Mouse (Mus musculus) common myeloid progenitor, adult 5-6 weeks (primary cell): ENCODE measurements around the gene 4930539E08Rik. TPM values are rescaled to one million over a fixed set of nuclear protein-coding genes. Genes with fewer than 3 reads are reported as not detected.

Experiments
- ATAC-seq: replicated peaks from 2 replicates; pipeline ENCODE4 v1.8.0; 2016; ENCODE audit warnings: low read depth, mild to moderate bottlenecking, moderate TSS enrichment, inconsistent platforms; ENCODE audit not compliant: poor library complexity, severe bottlenecking
- total RNA-seq: library from RNA; stranded (forward); fragments of 200-1000, 187-1606 nt; gene quantifications from 2 replicates; pipeline ENCODE4 v1.2.3, GENCODE M21; 2017

Gene 4930539E08Rik
- 1.0 and 1.6 TPM in 2 replicates for total RNA-seq

DNA sequence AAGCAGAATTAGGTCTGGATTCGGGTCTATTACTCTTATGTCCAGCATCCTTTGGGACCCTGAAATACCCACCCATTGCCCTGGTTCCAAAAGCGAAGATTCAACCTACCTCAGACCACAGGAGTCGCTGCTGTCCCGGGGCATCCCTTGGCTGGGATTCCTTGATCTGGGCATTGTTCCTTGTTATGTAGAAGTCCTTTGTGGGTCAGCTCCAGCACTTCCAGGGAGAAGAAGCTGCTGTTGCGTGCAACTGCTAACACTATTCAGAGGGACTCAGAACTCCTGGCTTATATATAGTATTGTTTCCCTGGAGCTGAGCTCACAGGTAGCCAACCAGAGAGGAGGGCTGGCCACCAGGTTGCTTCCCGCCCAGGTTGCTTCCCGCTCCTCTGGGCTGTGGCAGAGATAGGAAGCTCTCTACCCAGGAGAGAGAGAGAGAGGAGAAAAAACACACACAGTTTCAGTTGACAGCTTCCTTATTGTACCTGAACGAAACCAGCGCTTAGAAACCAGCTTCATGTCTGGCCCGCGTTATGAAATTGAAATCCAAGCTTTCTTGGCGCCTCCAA lies at the start of gene 4930539E08Rik:
Gene 4930539E08Rik (minus strand): TSS at position 265 of the 569 bp plus-strand sequence.
- no peak for ATAC-seq

DNA sequence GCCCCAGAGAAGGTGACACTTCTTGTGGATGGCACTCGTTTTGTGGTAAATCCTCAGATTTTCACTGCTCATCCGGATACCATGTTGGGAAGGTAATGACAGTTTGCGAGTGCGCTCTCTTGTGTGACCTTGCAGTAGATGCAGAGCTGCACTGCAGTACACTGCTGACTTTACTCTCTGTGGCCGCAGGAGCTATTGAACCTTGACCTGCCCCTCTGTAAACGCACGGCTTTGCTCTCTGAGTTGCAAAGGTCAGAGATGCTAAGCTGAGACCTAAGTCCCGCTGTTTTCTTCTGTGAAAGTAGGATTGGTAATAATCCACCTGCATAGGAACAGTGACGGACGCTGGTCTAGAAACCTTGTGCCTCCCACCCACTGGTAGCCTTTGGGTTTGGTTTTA lies 46.5 kb upstream of the 4930539E08Rik start:
- ATAC-seq = no peak

DNA sequence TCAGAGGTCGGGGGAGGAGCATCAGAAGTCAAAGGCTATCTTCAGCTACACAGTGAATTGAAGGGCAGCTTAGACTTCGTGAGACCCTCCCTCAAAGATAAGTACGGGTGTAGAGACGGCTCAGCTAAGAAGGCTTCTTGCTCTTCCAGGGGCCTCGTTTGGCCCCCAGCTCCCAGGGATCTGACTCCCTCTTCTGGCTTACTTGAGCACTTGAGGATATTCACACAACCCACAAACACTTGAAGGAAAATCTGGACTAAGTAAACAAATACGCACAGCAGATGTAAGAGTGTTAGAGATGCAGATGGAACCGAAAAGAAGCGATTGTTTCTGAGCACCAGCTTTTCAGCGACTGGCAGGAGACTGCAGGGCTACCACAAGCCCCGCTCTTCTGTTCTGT lies 45.5 kb upstream of the 4930539E08Rik start:
- ATAC-seq = no peak

DNA sequence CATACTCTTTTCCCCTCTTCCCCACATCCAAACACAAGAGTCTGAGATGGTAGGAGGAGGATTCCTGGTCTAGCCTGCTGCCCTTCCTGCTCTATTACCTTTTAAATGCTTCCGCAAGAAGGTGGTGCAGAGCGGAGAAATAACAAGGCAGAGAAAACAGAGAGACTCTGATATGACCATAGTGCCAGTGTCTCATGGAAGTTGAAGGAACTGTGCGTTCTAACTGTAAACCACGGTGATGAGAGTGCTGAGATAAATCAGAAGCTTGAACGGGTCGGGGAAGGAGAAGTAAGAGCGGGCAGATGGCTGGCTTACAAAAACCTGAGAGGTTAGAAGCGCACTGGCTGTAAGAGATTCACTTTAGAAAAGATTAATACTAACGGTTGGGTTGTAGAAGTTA lies 39.3 kb upstream of the 4930539E08Rik start:
- 0 out of 2 replicates have a peak, but pooled peaks have one; percentile 15 for ATAC-seq

DNA sequence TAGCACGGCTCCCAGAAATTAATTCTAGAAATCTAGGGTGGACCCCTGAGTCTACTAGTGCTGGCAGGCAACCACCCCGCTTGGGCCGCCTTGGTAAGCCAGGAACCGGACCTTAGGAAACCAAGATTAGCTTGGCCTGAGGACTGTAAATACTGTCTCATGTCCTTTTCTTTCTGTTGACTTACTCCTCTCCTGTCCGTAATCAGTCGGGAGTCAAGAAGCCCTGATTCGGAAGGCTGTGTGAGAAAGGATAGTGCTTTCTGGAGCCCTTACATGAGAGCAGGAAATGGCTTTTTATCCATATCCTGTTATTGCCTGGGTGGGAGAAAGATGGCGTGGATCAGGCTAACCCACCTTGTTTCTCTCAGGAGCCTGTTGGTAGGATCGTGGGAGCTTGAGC lies 38.1 kb upstream of the 4930539E08Rik start:
- no peak for ATAC-seq

DNA sequence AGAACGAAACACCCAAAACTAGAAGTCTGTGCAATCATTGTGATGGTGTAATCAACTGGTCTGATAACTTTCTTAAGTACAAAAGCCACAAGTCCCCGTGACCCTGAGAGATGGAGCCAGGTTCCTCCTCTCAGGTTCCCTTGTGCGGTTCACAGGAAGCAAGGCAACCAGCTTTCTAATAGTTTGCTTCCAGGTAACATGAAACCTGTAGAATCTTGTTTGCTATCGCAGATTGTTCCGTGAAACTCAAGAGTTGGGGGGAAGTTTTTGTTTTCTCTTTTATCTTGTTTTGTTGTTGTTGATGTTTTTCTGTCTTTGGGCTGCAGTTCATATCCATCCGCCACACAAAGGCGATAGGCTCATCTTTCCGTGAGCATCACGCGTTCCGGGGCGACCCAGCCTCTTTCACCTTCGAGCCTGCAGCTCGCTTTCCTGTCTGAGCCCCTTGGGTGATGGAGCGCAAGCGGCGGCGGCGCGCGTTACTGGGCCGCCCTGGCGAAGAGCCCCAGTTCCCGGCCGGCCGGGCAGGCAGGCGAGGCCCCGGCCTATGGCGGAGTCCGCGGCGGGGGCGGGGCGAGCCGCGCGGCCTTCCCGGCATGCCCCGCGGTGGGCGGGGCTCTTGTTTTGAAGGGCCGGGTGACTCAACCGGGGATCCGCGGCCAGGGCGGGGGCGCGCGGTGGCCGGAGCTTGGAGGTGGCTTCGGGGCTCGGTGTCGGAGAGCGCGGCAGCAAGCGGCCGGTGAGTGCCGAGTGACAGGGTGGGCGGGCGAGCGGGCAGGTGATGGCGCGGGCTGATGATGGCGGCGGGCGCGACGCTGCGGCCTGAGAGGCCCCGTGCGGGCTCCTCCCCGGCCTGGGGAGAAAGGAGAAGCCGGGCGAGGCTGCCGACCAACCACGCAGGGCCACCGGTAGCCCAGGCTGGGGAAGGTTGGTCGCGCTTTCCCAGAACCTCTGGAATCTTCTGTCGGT lies 37.0 kb upstream of the 4930539E08Rik start, which contains the start of gene Kctd20:
Gene Kctd20 (plus strand): TSS at position 120 of the 969 bp plus-strand sequence.
- ATAC-seq = peak; percentile 61

DNA sequence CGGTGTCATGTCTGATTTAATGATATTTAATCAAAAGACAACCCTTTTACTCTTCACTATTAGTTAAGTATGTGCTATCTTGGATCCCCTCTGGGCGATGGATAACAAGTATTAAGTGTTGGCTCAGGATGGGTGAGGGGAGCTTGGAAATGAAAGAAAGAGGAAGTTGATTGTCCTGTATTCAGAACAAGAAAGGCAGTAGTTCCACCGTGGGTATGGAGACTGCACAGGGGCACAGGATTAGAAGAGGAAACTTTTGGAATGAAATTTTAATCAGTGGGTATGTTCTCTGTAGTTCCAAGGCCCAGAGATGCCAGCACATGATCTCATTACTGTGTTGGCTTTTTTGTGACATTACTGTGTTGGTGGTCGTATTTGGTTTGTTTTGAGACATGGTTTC lies 35.6 kb upstream of the 4930539E08Rik start:
- no peak for ATAC-seq

DNA sequence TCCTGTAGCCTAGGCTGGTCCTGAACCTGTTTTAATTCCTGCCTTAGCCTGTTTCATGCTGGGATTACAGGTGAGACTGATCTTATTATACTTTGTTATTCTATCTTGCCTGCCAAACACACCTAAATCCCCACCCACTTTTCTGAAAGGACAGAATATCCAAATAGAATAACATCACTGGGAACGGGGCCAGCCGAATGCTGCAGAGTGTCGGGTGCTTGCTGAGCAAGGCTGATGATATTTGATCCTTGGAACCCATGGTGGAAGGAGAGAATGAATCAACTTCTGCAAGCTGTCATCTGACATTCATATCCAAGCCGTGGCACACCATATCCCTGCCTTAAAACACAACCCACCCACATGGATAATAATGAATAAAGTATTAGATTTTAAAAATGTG lies 33.5 kb upstream of the 4930539E08Rik start:
- no peak for ATAC-seq

DNA sequence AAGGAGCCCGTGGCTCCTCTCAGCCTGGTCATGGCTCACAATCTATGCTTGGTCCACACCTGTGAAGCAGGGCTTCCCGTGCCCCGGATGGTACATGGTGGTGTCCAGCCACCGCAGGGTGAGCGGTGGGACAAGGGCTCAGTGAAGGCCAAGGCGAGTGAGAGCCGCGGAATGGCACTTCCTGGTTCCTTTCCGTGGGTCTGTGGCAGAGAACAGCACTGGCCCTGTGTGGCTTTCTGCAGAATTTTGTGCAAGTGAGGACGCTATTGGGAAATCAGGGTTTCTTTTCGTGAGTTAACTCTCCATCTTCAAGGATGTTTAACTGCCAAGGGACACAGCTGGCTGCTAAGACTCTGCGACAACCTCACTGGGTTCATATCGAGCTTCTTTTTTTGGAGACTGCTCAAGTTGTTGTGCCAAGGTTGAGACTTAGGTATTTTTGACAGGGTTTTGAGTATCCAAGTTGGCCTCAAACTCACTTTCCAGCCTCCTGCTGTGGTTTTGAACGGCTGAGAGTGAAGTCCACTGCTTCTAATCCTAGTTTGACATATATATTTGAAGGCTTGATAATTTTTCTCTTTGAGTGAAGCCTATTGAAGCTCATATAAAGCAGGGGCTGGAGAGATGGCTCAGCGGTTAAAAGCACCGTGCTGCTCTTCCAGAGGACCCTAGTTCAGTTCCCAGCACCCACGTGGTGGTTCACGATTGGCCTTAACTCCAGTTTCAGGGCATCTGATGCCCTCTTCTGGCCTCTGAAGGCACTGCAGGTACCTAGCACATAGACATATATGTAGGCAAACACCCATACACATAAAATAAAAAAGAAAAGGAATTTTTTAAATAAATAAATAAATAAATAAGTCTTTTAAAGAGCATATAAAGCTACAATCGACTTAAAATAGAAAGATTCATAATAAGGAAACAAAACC lies 32.2 kb upstream of the 4930539E08Rik start:
- ATAC-seq = no peak

DNA sequence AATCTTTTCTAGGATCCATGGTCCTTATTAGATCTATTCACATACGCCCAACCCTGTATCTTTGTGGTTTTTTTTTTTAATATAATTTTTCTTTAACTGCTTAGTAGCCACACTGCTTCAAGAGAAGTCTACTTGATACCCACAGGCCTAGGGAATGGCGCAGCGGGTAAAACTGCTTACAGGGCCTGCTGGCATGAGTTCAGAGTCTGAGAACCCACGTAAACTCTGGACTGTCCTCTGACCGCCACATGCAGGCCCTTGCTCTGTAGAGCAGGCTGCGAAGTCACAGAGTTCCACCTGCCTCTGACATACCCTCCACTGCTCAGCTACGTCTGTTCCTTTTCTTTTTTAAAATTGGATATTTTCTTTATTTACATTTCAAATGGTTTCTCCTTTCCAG lies 29.4 kb upstream of the 4930539E08Rik start:
- no peak for ATAC-seq

DNA sequence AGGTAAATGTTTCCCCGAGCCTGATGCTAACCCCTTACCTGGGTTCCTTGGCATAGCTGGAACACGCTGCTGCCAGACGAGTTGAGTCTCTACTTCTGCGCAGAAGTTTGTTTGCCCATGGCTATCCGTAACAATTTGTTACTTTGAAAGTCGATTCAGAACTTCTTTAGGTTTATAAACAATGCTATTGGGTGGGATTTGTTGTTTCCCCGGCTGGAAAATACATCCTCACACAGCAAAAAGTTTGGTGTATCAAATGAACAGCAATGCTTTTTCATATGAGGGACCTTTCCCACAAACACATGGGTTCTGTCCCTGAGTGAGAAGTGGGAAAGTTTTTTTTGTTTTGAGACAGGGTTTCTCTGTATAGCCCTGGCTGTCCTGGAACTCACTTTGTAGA lies 28.6 kb upstream of the 4930539E08Rik start, which contains the start of gene Pxt1:
Gene Pxt1 (minus strand): TSS at position 101 of the 400 bp plus-strand sequence.
- ATAC-seq = no peak

DNA sequence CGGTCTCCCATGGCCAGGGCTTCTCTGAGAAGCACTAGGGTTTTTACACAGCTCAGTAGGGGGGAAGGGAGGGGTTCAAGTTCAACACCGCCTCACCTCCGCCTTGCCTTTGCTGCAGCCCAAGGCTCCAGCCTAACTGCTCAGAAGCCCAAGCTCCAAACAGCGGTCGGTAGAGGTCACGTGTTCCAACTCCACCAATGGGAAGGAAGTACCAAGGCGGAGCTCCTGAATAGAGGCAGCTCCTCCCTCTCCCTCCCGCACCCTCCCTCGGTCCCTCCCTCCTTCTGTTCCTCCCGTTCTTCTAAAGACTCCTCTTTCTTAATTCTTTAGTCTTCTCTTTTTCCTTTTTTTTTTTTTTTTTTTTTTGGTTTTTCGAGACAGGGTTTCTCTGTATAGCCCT lies 27.0 kb upstream of the 4930539E08Rik start:
- ATAC-seq = 0 out of 2 replicates have a peak, but pooled peaks have one; percentile 25

DNA sequence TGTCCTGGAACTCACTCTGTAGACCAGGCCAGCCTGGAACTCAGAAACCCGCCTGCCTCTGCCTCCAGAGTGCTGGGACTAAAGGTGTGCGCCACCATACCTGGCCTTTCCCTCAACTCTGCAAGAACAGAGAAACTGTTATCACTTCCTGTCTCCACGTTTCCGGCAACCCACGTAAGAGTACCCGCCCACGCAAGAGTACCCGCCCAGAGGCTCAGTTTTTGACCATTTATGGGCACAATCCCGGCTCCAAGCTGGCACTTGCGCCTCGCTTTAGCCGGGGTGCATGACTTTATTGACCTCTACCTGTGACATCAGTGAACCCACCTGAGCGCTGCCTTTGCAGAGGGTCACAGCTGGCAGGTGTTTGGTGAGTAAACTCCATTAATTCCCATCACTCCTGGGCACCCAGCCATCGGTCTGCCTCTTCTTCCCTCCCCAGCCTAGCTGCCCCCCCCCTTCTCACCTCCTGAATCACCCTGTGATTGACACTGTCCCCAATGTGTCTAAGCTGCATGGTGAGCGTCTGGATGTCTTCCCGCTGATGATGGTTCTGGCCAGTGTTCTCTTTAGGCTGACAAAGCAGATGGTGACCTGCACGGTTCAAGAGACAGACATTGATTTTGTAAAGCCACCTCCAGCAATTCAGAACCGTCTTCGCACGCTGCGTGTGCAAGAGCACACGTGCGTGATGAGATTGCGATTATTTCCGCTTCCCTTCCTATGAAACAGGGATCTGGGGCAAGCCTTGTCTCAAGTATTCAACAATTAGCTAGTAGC lies 25.8 kb upstream of the 4930539E08Rik start:
- ATAC-seq = no peak

DNA sequence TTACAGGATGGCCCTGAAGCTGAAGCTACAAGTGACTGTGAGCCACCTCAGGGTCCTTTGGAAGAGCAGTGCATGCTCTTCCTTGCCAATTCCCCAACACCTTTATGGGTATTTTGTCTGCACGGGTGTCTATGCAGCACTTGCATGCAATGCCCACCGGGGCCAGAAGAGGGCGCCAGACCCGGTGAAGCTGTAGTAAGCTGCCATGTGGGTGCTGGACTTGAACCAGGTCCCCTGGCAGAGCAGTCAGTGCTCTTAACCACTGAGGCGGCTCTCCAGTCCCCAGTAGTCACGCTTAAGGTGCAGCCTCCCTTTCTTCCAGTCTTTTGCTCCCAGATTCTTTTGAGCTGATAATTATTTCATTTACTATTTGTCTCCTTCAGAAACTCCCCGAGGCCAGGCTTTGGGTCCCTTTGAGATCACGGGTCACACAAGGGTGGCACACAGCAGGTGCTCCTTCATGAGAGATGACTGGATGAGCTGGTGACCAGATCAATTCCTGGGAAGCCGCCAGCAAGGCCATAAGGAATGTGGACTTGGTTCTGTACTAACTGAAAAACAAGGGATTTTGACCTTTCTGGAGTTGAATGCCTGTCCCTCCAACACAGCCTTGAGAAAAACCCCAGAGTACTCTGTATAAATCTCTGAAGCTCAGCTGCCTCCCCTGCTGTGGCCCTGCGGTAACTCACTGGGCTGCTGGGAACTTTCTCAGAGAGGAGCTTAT lies 21.7 kb upstream of the 4930539E08Rik start:
- 0 out of 2 replicates have a peak, but pooled peaks have one; percentile 47 for ATAC-seq

DNA sequence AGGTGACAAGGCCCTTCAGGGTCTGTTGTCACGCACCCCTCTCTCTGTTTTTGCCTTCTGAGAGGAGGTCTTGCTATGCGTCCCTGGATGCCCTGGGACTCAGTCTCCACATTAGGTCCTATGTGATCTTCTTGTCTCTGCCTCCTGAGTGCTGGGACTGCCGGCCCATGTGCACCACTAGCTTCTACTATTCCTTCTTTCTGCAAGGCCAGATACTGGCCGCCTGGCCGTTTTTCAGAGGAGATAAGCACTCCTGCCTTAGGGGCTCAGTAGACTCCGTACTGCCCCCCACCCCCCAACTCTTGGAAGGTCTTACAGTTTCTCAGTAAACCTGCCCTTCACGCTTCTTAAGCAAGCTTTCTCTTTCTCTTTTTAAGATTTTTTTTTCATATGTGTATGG lies 21.0 kb upstream of the 4930539E08Rik start:
- ATAC-seq = no peak

DNA sequence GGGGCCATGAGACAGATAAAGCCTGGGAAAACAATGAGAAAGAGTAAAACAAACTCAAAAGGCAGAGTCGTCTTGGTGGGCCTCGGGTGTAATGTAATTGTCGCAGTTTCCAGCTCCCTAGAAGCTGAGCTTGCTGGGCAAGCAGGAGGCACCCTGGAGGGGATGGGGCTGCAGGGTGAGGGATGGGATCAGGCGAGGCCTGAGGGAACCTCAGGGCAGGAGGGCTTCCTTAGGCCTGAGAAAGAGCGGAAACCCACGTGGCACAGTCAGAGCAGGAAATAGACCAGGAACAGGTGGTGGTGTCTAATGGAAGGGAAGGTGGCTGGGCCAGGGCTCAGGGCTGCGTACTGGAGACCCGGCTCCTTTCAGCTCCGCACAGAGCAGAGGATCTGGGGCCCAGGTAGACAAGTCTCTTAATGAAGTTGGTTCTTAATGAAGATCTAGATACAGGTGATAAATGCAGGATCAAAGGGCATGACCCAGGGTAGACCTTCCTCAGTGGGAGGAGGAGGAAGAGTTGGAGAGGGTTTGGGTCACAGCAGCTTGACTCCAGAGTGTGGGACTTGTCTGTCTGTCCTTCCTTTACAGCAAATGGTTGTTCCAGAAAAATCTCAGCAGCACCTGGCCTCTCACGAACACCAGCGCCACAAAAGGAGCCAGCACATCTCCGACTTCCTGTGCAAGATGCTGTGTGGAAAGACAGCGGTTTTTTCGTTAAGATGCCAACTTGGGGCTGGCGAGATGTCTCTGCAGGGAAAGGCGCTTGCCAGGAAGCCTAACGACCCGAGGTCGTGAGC lies 19.2 kb upstream of the 4930539E08Rik start:
- ATAC-seq = no peak

DNA sequence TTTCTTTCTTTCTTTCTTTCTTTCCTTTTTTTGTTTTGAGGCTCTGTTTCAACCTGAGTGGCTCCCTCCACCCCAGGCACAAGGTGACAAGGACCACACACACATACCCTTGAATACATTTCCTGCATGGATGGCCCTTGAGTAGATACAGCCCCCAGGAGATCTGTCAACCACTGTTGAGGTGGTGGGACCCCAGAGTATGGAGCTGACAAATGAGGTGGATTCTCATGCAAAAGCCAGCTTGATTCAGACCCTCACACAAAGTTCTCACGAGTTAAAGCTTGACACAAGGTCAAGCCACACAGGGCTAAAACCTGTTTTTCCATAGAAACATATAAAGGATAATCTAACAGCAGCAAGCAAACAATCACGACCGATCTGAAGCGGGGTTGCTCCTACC lies 17.1 kb upstream of the 4930539E08Rik start:
- ATAC-seq = no peak
